Mouse (Mus musculus) inflammation-experienced regulatory T-cells, adult 6 months (primary cell): ENCODE measurements around the gene Cyp26a1. TPM values are rescaled to one million over a fixed set of nuclear protein-coding genes. Genes with fewer than 3 reads are reported as not detected.

ENCODE experiments used
- ATAC-seq: one replicate; pipeline ENCODE4 v1.8.0; 2017
- polyA plus RNA-seq, 3 experiments: library from polyadenylated mRNA; unstranded; fragments of 100-300 nt; shearing (Covaris generic); gene quantifications; one replicate each; pipeline ENCODE4 v1.2.1; 2017

Cyp26a1 gene
- polyA plus RNA-seq: not detected

DNA sequence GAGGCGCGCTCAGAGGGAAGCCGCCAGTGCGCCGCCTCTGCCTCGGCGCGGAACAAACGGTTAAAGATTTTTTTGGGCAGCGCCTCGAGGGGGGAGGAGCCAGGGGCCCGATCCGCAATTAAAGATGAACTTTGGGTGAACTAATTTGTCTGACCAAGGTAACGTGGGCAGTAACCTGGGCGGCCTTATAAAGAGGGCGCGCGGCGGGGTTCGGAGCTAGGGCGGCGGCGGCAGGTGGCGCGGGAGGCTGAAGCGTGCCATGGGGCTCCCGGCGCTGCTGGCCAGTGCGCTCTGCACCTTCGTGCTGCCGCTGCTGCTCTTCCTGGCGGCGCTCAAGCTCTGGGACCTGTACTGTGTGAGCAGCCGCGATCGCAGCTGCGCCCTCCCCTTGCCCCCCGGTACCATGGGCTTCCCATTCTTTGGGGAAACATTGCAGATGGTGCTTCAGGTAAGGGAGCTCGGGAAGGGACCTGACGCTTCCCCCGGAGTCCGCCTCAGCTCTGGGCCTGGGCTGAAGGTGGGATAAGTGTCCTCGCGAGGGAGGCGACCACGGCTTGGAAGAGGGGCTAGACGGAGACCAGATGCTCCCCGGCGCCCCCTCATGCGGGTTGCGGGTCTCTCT, at the start of gene Cyp26a1:
Gene Cyp26a1 (plus strand): TSS at position 148 of the 622 bp plus-strand sequence.
- ATAC-seq: no peak

DNA sequence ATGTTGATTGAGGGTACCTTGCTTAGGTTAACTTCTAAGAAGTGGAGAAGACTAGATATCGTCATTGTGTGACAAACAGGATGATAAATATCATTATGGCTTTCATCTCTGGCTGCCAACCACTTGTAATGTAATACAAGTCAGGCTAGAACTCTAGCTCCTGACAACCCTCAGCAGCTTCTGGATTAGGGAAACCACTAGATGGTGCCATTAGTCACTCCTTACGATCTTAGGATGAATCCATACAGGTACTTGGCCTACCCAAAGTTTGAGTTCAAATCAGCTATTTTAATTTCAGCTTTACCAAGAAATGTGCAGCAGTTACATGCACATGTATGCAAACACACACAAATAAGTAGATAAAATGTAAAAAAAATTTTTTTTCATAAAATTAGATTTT, 49.6 kb upstream of the Cyp26a1 start:
- no peak for ATAC-seq

DNA sequence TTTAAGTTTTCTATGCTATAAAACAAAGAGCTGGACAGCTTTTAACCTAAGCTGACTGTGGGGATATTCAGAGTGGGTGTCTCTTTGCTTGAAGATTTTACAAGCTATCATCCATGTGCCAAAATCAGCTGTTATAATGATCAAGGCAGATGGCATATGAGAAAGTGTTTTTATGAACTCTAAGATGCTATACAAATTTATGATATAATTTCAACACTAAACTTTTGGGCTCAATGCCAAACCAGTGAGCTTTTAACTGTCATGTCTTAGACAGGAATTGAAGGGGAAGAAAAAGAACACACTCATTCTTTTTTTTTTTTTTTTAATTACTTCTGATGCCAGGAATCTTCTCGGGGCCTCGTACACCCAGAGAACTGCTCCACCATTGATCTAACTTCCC, 47.1 kb upstream of the Cyp26a1 start:
- no peak for ATAC-seq

DNA sequence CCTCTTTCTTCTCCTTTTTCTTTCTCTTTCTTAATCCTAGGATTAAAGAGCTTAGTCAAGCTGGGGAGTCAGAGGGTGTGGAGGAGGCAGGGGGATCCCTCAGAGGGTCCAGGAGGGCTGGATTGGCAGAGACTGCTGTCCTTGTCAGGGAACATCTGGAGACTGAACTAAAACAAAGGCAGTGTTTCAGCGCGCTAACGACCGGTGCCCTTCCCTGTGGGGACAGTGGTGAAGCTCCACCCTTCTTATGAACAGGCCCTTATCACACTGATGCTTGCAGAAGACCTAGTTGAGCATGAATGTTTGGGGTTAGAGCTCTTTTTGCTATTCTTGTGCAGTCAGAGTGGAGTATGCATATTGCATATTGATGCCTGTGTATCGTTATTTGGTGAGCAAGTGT, 43.6 kb upstream of the Cyp26a1 start:
- ATAC-seq: no peak

DNA sequence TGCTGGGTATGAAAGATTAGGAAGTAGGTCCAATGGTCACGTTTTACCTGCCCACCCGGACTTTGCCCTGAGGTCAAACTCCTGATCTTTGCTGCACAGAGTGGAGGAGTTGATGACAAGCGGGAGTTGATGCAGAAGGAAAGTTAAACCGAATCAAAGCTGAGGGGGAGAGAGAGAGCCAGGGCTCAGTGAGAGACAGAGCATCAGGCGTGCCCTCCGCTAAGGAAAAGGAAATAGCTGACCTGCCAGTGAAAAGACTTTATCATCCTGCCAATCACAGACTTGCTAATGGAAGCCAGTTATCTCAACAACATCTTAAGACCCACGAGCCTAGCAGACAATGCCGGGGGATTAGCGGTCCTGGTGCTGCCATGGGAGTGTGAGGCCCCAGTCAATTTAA, 41.2 kb upstream of the Cyp26a1 start:
- no peak for ATAC-seq

DNA sequence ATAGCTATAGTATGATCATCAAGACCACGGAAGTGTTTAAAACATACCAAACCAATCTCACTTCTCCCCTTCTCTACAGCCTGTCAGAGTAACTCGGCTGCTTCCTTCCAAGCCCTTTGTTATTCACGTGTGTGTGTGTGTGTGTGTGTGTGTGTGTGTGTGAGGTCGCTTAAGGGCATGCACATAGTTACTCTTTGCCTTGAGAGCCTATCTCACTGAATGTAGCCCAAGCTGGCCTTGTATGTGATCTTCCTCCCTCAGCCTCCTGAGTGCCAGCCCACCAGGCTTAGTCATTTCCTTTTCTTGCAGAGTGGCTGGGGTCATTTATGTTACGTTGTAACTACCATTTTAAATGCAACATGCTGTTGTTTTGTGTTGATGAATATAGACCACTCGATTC, 32.3 kb upstream of the Cyp26a1 start:
- ATAC-seq: no peak

DNA sequence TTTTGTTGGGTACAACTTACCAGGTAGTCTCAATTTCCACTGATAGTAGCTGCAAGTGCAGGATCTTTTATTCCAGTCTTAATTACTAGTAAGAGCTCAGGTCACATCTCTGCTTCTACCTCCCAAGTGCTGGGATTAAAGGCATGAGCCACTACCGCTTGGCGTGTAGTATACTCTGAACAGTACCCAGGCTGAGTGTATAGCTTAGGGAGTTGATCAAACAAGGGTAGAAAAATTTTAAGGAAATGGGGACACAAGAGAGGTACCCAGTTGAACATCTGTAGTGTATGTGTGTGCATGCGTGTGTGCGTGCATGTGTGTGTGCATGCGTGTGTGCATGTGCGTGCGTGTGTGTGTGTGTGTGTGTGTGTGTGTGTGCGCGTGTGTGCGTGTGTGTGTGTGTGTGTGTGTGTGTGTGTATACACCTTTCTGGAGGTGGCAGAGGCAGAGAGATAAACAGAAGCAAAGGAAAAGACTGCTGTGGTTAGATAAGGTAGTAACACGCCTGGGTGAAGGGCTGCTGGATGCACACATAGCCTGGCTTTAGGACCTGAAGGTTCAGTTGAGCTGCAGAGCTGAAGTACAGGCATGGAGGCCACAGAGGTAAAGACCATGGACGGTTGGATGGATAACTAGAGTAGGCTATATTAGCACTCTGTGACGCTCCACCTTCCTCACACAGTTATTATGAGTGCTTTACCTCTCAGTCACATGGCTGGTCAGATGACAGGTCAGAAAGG, 29.6 kb upstream of the Cyp26a1 start:
- ATAC-seq: no peak

DNA sequence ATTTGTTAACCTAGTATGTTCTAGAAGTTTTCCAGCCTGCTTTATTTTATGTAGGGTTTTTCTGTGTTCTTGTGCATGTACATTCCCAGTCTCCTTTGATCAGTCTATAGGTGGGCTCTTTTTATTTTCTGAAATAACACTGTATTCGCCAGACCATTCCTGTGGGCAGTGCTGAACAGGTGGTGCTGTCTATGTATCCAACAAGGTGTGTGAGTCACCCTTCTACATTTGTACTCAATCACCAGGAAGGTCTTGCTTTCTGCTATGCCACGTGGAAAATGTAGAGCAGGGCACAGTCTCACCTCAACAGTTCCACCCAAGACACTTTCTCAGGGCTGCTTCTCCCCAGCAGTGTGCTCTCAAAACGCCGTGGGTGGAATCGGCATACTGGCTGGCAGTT, 28.9 kb upstream of the Cyp26a1 start:
- no peak for ATAC-seq

DNA sequence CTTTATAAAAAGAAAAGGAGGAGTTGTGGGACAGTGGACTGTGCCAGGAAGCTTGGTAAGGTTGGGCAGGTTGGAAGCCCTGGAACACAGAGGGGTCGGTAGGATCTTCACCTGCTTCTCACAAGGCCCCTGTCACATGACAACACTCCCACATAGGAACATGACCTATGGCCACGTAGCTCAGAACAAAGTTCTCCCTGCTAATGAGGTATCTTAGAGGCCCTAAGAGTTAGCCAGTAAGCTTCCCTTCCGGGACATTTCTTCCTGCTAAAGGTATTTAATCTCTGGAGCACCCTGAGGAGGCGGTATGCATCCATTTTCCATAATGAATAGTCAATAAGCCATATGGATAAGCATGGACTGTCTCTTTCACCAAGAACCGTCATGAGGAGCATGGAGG, 28.1 kb upstream of the Cyp26a1 start:
- no peak for ATAC-seq

DNA sequence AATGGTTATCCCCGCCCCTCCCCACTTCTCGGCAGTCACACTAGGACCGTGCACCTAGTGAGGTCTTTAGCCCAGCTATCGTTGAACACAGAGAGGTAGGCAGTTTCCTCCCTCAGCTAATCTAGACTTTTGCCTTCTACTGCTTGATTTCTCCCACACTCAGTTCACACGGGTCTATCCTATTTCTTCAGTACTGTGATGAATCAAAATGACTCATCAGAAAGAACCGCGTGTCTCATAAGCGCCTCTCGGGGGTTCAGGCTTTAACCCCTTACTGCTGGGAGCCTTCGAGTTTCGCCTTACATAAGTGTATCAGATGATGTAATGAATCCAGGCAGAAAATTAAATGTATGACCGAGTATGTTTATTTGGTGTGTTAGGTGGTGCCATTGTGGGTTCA, 24.2 kb upstream of the Cyp26a1 start:
- no peak for ATAC-seq

DNA sequence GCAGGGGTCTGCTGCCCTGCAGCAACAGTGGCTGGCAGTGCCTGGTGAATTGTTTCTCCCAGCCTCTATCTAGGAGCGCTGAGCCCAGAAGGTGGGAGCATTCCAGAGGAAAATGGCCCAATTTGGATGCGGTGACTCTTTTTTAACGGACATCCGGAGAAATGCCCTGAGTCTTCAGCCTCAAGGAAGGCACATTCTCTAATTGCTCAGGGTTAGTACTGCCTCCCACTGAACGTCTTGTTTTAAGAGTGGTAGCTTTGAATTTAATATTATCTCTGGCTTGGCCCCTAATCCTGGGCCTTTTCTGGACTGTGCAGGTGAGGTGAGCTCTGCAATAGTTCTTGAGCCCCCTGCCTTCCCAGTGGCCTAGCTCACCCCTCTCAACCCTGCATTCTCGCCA, 12.3 kb upstream of the Cyp26a1 start, which contains the start of gene Cyp26c1:
Gene Cyp26c1 (plus strand): TSS at position 301 of the 400 bp plus-strand sequence.
- ATAC-seq: no peak

DNA sequence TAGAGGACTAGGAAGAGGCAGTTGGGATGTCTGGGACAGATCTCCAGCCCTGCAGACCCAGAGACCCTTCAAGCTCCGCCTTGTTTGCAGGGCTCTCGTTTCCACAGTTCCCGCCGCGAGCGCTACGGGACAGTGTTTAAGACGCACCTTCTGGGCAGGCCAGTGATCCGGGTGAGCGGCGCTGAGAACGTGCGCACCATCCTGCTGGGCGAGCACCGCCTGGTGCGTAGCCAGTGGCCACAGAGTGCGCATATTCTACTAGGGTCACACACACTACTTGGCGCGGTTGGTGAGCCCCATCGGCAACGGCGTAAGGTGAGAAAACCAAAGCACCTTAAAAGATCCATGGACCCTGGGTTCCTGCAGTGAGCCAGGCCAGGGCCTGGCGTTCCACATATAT, 11.3 kb upstream of the Cyp26a1 start:
- no peak for ATAC-seq

DNA sequence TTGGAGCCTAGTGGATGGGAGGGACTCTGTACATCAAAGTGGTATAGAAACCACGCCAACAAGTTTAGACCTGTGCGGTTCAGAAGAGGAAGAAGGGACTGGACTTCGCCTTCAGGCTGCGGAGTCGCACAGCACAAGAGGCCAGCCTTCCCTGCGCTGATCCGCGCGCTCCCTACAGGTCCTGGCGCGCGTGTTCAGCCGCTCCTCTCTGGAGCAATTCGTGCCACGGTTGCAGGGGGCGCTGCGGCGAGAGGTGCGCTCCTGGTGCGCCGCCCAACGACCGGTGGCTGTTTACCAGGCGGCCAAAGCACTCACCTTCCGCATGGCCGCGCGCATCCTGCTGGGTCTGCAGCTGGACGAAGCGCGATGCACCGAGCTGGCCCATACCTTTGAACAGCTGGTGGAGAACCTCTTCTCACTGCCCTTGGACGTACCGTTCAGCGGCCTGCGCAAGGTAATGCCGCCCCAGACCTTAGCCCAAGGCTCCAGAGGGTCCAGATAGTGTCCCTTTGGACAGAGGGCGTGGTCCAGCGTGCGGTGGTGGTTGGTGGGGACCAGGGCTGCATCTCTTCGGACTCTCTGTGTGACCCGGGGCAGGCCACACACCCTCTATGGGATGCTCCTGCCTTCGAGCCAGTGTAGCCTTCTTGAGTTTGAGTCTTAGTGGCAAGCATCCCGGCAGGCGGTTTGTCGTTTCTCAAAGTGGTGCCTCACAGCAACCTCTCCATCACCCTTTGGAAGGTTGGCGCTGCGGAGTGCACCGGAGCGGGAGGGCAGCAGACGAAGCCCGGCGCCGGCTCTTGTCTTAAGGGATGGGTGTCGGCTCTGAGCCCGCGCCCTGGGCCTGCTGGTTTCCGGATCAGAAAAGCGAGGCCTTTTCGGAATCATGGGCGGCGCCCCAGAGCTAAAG, 10.4 kb upstream of the Cyp26a1 start:
- ATAC-seq: no peak

DNA sequence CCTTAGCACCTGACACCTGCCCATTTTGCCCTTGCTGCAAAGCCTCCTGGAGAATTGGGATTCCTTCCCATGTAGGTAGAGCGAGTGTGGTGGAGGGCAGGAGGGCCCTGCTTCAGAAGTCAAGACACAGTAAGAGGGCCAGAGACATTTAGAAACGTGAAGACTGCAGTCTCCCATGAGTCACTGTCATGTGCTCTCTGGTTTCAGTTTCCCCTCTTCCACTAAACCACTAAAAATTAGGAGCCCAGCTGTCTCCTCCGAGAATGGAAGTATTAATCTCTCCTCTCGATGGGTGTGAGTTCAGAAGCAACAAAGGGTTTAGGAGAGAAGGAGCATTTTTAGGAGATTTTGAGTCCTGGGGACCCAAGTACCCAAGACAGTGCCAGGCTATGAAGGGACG, 8.1 kb upstream of the Cyp26a1 start:
- ATAC-seq: no peak

DNA sequence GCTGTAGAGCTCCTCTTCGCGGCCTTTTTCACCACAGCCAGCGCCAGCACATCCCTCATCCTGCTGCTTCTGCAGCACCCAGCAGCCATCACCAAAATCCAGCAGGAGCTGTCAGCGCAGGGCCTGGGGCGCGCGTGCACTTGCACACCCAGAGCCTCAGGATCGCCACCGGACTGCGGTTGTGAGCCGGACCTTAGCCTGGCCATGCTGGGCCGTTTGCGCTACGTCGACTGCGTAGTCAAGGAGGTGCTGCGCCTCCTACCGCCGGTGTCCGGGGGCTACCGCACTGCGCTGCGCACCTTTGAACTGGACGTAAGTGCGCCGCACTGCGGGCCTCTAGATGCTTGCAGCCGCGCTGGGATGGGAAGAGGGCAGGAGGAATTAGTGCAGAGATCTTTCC, 6.9 kb upstream of the Cyp26a1 start:
- no peak for ATAC-seq

DNA sequence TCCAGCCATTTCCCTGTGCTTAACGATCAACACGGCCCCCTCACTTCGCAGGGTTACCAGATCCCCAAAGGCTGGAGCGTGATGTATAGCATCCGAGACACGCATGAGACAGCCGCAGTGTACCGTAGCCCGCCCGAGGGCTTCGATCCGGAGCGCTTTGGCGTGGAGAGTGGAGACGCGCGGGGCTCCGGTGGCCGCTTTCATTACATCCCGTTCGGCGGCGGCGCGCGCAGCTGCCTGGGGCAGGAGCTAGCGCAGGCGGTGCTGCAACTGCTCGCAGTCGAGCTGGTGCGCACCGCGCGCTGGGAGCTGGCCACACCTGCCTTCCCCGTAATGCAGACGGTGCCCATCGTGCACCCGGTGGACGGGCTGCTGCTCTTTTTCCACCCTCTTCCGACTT, 4.7 kb upstream of the Cyp26a1 start:
- ATAC-seq: no peak

DNA sequence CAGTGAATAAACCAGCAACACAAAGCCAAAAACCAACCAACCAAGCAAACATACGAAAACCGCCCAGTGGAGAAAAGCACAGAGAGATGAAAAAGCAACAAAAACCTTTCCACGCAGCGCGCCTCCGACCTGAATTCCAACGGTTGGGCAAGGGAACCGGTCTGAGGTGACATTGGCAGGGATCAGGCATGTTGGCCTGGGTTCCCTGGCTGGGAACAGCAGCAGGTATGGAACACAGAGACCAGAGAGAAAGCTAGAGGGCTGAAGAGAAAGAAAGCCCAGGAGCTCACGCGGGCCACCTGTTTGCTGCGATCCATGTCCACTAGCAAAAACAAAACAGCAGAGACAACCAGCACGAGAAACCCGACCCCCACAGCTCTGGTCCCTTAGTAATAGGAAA, 2.5 kb upstream of the Cyp26a1 start:
- ATAC-seq: no peak

DNA sequence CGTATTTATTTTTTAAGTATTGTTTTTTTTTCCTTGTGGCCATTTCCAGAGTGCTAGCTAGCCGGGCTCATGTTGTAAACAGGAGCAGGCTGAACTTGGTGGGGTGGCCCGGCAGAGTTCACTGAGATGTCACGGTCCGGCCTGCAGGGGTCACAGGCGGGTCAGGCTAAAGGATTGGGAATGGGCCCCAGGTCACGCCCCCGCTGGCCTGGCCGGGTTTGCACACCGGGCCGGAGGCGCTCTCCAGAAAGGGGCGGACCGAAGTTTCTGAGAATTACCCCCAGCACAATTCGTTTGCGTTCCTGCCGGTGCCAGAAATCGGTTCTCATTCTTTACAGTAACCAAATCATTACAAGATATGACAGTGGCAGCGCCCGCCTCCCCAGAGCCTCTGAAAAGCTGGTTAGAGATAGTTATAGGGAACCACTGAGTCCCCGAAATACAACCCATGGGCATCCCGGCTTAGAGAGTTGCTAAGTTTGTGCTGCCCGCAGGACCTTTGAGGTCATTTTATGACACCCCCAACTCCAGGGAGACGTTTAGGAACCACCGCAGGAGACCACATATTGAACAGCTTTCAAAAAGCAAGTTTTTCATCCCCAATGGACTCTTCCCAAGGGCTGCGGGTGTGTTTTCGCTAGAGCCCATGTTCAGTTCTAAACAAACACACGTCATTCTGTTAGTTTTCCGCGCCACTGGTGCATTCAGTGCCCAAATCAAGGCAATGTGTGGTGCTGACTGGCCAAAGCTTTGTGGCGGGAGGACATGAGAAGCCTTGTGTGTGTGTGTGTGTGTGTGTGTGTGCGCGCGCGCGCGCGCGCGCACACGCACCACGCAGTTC, 1.6 kb upstream of the Cyp26a1 start:
- ATAC-seq: no peak

DNA sequence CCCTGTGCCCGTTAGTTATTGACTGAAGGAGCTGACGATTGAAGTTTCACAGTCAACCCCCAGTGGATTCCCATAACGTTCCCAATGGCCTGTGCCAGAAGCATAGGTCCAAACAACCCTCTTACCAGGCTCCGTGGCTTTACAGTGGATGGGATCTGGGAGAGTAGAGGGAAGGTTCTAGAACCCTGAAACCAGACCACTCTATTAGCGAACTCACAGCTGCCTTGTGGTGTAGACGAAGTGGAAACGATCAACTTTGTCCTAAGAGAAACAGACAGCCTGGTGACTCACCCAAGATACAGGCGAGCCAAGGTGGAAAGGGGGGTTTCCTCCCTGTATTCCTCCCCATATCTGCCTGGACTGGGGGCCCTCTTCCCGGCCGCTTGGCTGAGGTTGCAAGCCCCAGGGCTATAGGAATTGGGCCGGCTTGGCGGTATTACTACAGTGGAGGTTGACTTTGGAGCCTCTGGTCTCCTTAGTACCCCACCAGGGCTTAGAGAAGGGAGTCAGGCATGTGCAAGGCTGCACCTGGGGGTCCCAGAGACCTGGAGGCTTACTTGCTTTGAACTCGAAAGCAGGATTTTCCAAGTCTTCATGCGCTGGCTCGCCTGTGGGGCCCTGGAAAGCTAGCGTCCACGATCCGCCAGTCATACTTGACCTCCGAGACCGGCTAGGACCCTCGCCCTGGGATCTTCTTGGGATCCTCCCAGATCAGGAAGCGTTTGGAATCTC, 829 bp upstream of the Cyp26a1 start:
- ATAC-seq: no peak

DNA sequence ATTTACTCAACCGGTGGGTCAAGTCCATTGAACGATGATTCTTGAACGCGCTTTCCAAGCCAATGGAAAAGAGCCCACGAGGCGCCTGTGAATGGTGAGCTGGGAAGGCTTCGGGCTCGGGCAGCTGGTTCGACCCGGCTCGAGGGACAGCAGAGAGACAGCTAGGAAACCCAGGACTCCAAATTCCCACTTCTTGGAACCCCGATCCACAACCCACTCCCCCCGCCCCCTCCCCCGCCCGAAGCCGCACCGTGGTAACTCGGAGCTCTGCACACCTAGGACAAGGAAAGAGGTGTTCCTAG, 312 bp upstream of the Cyp26a1 start:
- no peak for ATAC-seq

DNA sequence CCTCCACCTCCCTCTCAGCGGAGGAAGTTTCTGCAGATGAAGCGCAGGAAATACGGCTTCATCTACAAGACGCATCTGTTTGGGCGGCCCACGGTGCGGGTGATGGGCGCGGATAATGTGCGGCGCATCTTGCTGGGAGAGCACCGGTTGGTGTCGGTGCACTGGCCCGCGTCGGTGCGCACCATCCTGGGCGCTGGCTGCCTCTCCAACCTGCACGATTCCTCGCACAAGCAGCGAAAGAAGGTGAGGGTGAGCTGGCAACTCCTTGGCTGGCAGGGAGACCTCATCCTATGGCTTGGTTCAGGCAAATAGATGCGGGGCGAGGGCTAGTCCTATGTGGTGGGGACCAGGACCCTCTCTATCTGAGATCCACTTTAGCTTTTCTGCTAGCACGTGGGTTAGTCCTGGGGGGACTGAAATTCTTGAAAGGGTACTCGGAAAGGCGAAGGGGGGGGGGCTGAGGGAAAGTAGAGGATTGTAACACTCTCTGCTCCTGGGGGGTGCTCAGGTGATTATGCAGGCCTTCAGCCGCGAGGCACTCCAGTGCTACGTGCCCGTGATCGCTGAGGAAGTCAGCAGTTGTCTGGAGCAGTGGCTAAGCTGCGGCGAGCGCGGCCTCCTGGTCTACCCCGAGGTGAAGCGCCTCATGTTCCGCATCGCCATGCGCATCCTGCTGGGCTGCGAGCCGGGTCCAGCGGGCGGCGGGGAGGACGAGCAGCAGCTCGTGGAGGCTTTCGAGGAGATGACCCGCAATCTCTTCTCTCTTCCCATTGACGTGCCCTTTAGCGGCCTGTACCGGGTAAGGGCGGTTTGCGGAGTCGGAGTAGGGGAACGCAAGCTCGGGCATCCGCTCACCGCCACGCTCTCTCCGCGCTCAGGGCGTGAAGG, 919 bp downstream of the Cyp26a1 start:
- ATAC-seq: no peak
